Mouse (Mus musculus) ES-Bruce4 (cell line): ENCODE results near the gene Ccnt2.

Source experiments
- CTCF ChIP-seq: IDR thresholded peaks from one replicate; pipeline ENCODE4 v1.8.1; 2011; ENCODE audit warnings: low read depth, low read length
- EP300 ChIP-seq: IDR thresholded peaks from 2 replicates; pipeline ENCODE4 v1.6.1; 2011; ENCODE audit warnings: low read depth, low read length; ENCODE audit not compliant: insufficient read depth
- POLR2A ChIP-seq: IDR thresholded peaks from one replicate; pipeline ENCODE4 v1.8.1; 2011; ENCODE audit warnings: low read length; ENCODE audit not compliant: insufficient read depth

GRCm38 (mm10) chr1:127774501-127774880 is 527 bp downstream of the Ccnt2 start:
- no peak for TF ChIP-seq POLR2A
- TF ChIP-seq CTCF = no peak
- TF ChIP-seq EP300 = no peak
